Mouse (Mus musculus) C2C12 (cell line): ENCODE results near the gene Mreg. TPM values are rescaled to one million over a fixed set of nuclear protein-coding genes. Genes with fewer than 3 reads are reported as not detected.

Experiments used
- H3K27me3 ChIP-seq: one replicate; pipeline ENCODE4 v1.6.1; 2011; ENCODE audit not compliant: control insufficient read depth, insufficient read depth, insufficient read length
- H3K36me3 ChIP-seq: one replicate; pipeline ENCODE4 v1.6.1; 2011; ENCODE audit not compliant: control insufficient read depth, insufficient read depth
- H3K4me3 ChIP-seq: one replicate; pipeline ENCODE4 v1.5.1; 2011; ENCODE audit warnings: mild to moderate bottlenecking, control low read depth; ENCODE audit not compliant: poor library complexity, insufficient read depth, severe bottlenecking
- H3K79me2 ChIP-seq: one replicate; pipeline ENCODE4 v1.6.1; 2011; ENCODE audit not compliant: control insufficient read depth, insufficient read depth
- H3K79me3 ChIP-seq: one replicate; pipeline ENCODE4 v1.6.1; 2011; ENCODE audit warnings: low read depth, control low read depth
- H3ac ChIP-seq: one replicate; pipeline ENCODE3; 2011; ENCODE audit warnings: low read depth; ENCODE audit not compliant: control insufficient read depth, insufficient read length
- CEBPB ChIP-seq: IDR thresholded peaks from one replicate; pipeline ENCODE4 v1.6.1; 2011; ENCODE audit warnings: low read depth, mild to moderate bottlenecking, control low read depth, moderate library complexity
- CTCF ChIP-seq: IDR thresholded peaks from one replicate; pipeline ENCODE4 v1.5.1; 2011; ENCODE audit not compliant: control insufficient read depth, insufficient read depth, insufficient read length
- FOSL1 ChIP-seq: IDR thresholded peaks from one replicate; pipeline ENCODE4 v1.8.0; 2011; ENCODE audit warnings: mild to moderate bottlenecking, low read length; ENCODE audit not compliant: poor library complexity, insufficient read depth, severe bottlenecking
- MAX ChIP-seq: IDR thresholded peaks from one replicate; pipeline ENCODE4 v1.6.1; 2011; ENCODE audit warnings: mild to moderate bottlenecking, control low read depth
- MYOD1 ChIP-seq: IDR thresholded peaks from one replicate; pipeline ENCODE4 v1.6.1; 2011; ENCODE audit warnings: low read depth; ENCODE audit not compliant: control insufficient read depth, insufficient read length
- MYOG ChIP-seq: IDR thresholded peaks from one replicate; pipeline ENCODE4 v1.6.1; 2011; ENCODE audit not compliant: control insufficient read depth, insufficient read length; ENCODE audit errors: extremely low read depth
- USF1 ChIP-seq: IDR thresholded peaks from one replicate; pipeline ENCODE4 v1.6.1; 2011; ENCODE audit warnings: low read depth, mild to moderate bottlenecking, control low read depth, moderate library complexity
- long read RNA-seq, 2 experiments: library from polyadenylated mRNA; unstranded; transcript quantifications; one replicate each; pipeline ENCODE4 v2.0.0; 2019 to 2020
- polyA plus RNA-seq: library from polyadenylated mRNA; unstranded; fragments of >200 nt; fragmentation: generic; extraction: Trizol; gene quantifications from one replicate; pipeline ENCODE4 v1.2.1, GENCODE M21; 2012; ENCODE audit warnings: missing spikeins

The Mreg gene
- 1.6 TPM for polyA plus RNA-seq
- long read RNA-seq, experiment 1, transcript Mreg-201 (5 exons, 2,284 nt), result major isoform, 8 of 8 reads
- long read RNA-seq, experiment 1, partial matches to known transcripts, result 0 of 8 reads
- long read RNA-seq, experiment 1, other reads (novel, unspliced or antisense), result 0 of 8 reads
- long read RNA-seq, experiment 2, transcript Mreg-201 (5 exons, 2,284 nt), result major isoform, 49 of 54 reads
- long read RNA-seq, experiment 2, partial matches to known transcripts, result 2 of 54 reads
- long read RNA-seq, experiment 2, other reads (novel, unspliced or antisense), result 3 of 54 reads

GRCm38 (mm10) chr1:72211701-72212699 is at the start of gene Mreg:
Mreg (minus strand) TSS chr1:72212307.
- peak within 1 kb of the TSS; percentile 60 for H3K4me3 ChIP-seq
- no peaks in the 10 kb centered on the region for H3K27me3 ChIP-seq
- H3K79me2 ChIP-seq, result peaks cover 13% of the 10 kb centered on the region
- H3ac ChIP-seq, result peak within 1 kb of the TSS; percentile 81
- H3K79me3 ChIP-seq, result no peaks in the 10 kb centered on the region
- TF ChIP-seq CEBPB, result no peak
- peak; percentile 19 for TF ChIP-seq CTCF
- H3K36me3 ChIP-seq, result no peaks in the 10 kb centered on the region

- H3K36me3 ChIP-seq, result peaks cover 6% of the 10 kb centered on the region
- H3ac ChIP-seq, result no peak overlapping the region
- no peak for TF ChIP-seq FOSL1
- no peak for TF ChIP-seq CEBPB
- TF ChIP-seq MYOG, result no peak
- no peak for TF ChIP-seq CTCF
- TF ChIP-seq MYOD1, result no peak
- TF ChIP-seq USF1, result no peak
- TF ChIP-seq MAX, result no peak
- H3K79me3 ChIP-seq, result no peaks in the 10 kb centered on the region
- H3K4me3 ChIP-seq, result no peak overlapping the region
- H3K27me3 ChIP-seq, result no peaks in the 10 kb centered on the region
- H3K79me2 ChIP-seq, result no peaks in the 10 kb centered on the region
These were observed 44.5 kb upstream of the Mreg start for GRCm38 (mm10) chr1:72256381-72257256.

- TF ChIP-seq MYOG, result no peak
- TF ChIP-seq USF1, result no peak
- no peak for TF ChIP-seq CTCF
- peaks cover 5% of the 10 kb centered on the region for H3K36me3 ChIP-seq
- H3K4me3 ChIP-seq, result no peak overlapping the region
- H3ac ChIP-seq, result no peak overlapping the region
- H3K27me3 ChIP-seq, result no peaks in the 10 kb centered on the region
- no peaks in the 10 kb centered on the region for H3K79me3 ChIP-seq
- no peaks in the 10 kb centered on the region for H3K79me2 ChIP-seq
These were observed 43.7 kb upstream of the Mreg start for GRCm38 (mm10) chr1:72255854-72256175.

GRCm38 (mm10) chr1:72255062-72255853 is 43.2 kb upstream of the Mreg start:
- Histone ChIP-seq H3K36me3 (no peaks in the 10 kb centered on the region), H3K27me3 (no peaks in the 10 kb centered on the region), H3K79me2 (no peaks in the 10 kb centered on the region), H3ac (no peak overlapping the region), H3K4me3 (peak overlapping the region; percentile 19), H3K79me3 (no peaks in the 10 kb centered on the region)
- peak; percentile 25 for TF ChIP-seq CEBPB
- no peak for TF ChIP-seq MYOG
- peak; percentile 40 for TF ChIP-seq MYOD1
- TF ChIP-seq FOSL1, result no peak
- peak; percentile 11 for TF ChIP-seq MAX
- TF ChIP-seq CTCF, result no peak
- no peak for TF ChIP-seq USF1

- TF ChIP-seq CTCF (no peak), MAX (no peak), MYOG (no peak), MYOD1 (no peak), CEBPB (no peak), USF1 (no peak), FOSL1 (no peak)
- H3K79me2 ChIP-seq, result no peaks in the 10 kb centered on the region
- peak overlapping the region; percentile 21 for H3K4me3 ChIP-seq
- H3K27me3 ChIP-seq, result no peaks in the 10 kb centered on the region
- H3ac ChIP-seq, result peak overlapping the region; percentile 86
- no peaks in the 10 kb centered on the region for H3K36me3 ChIP-seq
- H3K79me3 ChIP-seq, result no peaks in the 10 kb centered on the region
These were observed 42.5 kb upstream of the Mreg start for GRCm38 (mm10) chr1:72254545-72255061.
